Mouse (Mus musculus) gastrocnemius, adult 18-20 months (tissue): ENCODE measurements around the gene Sp7. TPM values are rescaled to one million over a fixed set of nuclear protein-coding genes. Genes with fewer than 3 reads are reported as not detected.
A peak's percentile ranks its signal among the peaks of the same experiment; 100 is the strongest.

Source experiments
- DNase-seq: peaks from one replicate; pipeline ENCODE4 v3.0.0; 2021; ENCODE audit warnings: low spot score
- total RNA-seq, 2 experiments: library from RNA; stranded (reverse); gene quantifications; 2 replicates each; pipeline ENCODE4 v1.2.3; 2021

Gene Sp7
- total RNA-seq, 2 experiments from 2014 or later: not detected

DNA sequence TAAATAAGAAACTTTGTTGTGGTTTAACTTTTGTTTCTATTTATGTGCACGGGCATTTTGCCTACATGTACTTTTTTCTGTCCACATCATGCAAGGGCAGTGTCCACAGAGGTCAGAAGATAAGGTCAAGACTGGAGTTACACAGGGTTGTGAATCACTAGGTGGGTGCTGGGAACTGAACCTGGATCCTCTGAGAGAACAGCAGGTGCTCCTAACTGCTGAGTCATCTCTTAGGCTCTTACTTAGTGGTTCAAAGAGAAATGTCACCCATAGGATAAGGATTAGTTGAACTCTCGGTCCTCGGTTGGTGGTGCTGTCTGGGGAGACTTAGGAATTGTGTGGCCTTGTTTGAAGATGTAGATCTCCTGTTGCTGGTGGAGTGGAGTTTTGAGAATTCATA is 22.0 kb upstream of the Sp7 start:
- DNase-seq: no peak

GRCm38 (mm10) chr15:102386640-102387039 is 19.7 kb upstream of the Sp7 start:
- no peak for DNase-seq

GRCm38 (mm10) chr15:102383671-102384070 is 16.7 kb upstream of the Sp7 start:
- no peak for DNase-seq

GRCm38 (mm10) chr15:102381575-102381974 is 14.6 kb upstream of the Sp7 start:
- DNase-seq: peak; percentile 86

GRCm38 (mm10) chr15:102377810-102378262 is 10.9 kb upstream of the Sp7 start:
- peak; percentile 74 for DNase-seq

DNA sequence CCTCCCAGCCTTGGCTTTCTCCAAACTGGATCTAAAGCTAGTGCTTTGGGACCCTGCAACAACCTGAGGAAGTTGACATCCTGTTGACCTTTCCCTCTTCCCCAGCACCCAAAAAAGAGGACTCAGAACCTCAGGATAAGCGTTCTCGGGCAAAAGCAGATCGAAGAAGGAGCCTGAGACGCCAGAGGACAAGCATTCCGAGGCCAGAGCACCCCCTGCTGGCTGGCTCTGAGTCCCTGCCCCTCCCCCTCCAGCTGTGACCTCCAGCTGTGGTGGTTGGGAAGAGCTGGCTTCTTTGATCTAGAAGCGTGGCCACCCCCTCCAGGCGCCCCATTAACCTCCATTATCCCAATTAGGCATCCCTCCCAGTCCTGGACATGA is 10.2 kb upstream of the Sp7 start:
- DNase-seq: peak; percentile 91

DNA sequence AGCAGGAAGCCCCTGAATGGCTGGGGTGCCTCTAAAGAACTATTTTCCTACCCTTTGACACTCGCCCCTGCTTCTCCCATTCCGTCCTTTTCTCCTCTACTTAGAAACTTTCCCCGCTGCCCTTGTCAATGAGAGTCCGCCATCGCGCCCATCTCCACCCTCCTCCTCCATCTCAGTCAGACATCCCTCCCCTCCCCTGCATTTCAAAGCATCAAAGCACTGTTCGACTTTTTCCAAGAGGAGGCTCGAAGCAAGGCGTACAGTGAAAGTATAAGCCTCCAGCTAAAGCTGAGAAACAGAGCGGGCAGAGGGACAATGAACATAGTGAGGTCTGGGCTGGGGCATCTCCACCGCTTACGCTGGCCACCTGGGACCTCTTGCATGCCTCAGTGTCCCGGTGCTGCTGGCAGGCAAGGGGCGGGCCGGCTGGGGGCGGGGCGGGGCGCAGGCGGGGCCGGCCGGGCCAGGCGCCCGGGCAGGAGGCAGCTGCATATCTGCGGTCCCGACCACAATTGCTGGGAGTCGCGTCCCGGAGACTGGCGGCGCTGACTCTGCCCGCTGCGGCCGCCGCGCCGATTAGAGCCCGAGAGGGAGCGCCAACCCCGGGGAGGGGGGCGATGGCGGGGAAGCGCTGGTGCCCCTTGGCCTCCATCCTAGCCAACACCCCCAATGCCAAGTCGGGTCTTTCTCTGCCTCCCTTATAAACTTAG is 9.6 kb upstream of the Sp7 start:
- DNase-seq: peak; percentile 48

DNA sequence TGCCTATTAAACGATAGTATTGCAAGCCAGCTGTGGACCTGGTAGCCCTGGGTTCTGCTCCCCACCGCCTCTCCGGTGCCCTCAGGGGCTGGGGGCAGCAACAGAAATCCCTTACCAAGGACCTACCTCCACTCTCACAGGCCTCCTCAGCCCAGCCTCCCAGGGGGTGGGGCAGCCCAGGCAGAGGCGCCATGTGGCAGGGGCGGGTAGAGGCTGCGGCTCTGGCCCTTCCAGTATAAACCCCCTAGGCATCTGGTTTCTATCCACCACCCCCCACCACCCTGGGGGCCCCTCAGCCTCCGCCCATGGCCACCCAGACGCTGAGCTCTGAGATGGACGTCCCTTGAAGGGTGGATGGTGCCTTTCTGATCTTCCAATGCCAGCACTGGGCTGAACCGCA is 3.7 kb upstream of the Sp7 start:
- no peak for DNase-seq

GRCm38 (mm10) chr15:102369972-102370371 is 3.0 kb upstream of the Sp7 start:
- DNase-seq: no peak

GRCm38 (mm10) chr15:102366238-102366637 is 744 bp downstream of the Sp7 start:
- DNase-seq: no peak

- DNase-seq: no peak
These were observed 2.3 kb downstream of the Sp7 start for GRCm38 (mm10) chr15:102364678-102365077.

GRCm38 (mm10) chr15:102362648-102363047 is 4.3 kb downstream of the Sp7 start:
- DNase-seq: no peak

GRCm38 (mm10) chr15:102358834-102359233 is 8.1 kb downstream of the Sp7 start:
- no peak for DNase-seq

- no peak for DNase-seq
These were observed 8.9 kb downstream of the Sp7 start for GRCm38 (mm10) chr15:102358126-102358525.

DNA sequence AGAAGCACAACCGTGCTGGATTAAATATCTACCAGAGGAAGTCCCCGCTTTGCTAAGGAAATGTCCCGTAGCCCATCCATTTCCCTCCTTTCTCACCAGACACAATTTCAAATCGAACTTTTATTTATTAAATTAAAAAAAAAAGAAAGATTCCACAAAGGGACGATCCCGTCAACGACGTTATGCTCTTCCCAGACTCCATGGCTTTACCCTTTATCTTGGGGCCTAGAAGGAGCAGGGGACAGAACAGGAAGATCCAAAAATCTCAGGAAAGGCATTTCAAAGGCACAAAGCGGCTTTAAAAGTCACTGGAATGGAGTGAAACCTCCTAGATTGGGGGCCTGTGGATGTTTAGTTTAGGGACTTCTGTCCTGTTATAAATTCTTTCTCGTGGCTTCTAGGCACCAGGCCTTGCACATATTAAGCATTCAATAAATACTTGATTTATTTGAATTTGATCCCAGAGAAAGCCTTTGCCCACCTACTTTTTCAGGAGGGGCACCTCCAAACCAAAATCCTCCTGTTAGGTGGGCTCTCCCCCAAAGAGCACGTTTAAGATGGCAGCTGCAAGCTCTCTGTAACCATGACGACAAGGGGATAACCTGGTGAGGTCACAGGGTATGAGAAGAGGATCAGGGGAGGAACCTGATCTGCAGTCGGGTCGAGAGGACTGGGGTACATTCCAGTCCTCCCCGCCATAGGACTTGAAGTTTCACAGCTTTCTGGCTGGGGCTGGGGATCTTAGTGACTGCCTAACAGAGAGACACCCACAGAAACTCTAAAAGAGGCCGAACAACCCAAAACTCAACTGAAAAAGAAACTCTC is 10.3 kb downstream of the Sp7 start:
- DNase-seq: no peak

DNA sequence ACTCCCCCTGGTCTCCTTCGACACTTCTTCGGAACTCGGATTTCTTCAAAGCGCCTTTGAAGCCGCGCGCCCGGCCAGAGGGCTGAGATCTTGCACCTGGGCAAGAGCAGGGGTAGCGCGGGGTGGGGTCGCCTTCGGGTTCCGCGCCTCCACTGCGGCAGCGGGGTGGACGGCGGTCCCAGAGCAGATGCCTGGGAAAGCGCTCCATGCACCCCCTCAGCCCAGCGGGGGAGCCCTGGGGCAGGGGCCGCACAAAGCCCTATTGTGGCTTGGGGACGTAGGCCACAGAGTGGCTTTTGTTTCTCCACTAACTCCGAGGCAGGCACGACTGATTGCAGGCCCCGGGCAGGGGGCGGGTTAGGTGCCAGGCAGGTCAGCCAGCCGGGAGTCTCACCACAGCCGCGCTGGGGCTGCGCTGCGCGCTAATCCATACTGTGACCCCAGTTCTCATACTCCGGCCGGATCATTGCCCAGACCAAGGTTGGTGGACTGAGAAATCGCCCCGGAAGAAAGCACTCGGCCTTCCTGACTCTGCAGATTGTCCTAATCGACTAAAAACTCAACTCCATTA is 11.0 kb downstream of the Sp7 start:
- DNase-seq: no peak

DNA sequence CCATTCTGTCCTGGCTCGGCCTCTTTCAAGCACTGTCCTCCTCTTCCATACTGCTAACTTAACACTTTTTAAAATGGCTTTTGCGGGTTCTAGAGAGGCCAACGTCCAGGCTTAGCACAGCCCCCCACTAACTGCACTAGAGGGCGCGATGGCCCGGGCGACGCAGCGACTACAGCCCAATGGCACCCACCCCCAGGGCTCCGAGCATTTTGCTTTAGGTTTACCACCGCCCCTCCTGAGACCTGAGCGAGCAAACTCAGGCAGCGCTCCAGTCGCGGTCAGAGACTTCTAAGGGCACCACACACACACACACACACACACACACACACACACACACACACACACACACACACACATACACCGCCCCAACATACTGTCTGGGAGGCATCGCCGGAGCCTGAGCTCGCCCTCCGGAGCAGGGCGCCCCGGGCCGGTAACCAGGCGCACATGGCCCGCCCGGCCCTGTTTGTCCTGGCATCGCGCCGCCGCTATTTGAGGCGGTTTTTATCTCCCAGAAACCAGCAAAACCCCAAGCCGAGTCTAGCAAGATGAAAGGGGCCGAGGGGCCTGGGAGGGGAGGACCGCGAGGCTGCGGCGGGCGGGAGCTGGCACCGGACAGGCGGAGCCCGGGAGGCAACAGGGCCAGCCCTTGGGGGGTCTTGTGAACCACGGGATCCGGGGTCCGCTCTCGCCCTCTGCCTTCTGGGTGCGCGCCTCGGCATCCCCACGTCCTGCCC is 11.7 kb downstream of the Sp7 start:
- DNase-seq: peak; percentile 38

DNA sequence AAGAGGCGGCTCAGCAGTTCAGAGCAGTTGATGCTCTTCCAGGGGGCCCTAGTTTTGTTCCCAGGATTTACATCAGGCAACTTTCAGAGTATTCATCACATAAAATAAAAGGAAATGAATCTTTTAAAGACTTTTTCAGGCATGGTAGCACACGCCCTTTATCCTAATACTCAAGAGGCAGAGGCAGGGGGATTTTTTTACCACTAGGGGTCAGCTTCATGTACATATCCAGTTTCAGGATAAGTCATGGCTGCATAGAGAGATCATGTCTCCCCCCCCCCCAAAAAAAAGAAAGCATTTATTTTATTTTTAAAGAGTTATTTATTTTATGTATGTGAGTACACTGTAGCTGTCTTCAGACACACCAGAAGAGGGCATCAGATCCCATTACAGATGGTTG is 13.0 kb downstream of the Sp7 start:
- DNase-seq: no peak

DNA sequence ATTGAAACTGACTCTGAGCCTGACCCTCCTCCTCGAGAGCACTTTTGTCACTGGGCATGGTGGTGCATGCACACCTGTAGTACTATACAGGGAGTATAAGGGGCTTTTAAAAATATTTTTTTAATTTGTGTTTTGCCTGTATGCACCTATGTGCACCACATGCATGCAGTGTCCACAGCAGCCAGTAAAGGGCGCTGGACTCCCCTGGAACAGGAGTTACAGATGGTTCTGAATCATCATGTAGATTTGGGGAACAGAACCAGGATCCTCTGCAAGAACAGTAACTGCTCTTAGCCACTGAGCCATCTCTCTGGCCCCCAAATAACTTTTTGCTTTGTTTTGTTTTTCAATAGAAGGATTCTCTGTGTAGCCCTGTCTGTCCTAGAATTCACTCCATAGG is 14.8 kb downstream of the Sp7 start:
- no peak for DNase-seq

- no peak for DNase-seq
These were observed 16.1 kb downstream of the Sp7 start for GRCm38 (mm10) chr15:102350942-102351291.

GRCm38 (mm10) chr15:102350138-102350941 is 16.6 kb downstream of the Sp7 start, which contains the start of gene Aaas:
TSS of gene Aaas (minus strand) at chr15:102350771.
- peak; percentile 96 for DNase-seq
